Mouse (Mus musculus) thymus, adult 2 months (tissue): ENCODE measurements around the gene Syne2. TPM values are rescaled to one million over a fixed set of nuclear protein-coding genes. Genes with fewer than 3 reads are reported as not detected.

ENCODE experiments used
- DNase-seq: peaks from one replicate; pipeline ENCODE4 v3.0.0; 2021
- H3K27ac ChIP-seq: fragments of 200-500 bp; 2 replicates; pipeline ENCODE4 v1.5.1; 2012; ENCODE audit warnings: low read length, control low read depth; ENCODE audit not compliant: control insufficient read depth, insufficient read depth
- H3K27me3 ChIP-seq: fragments of 200-500 bp; 2 replicates; pipeline ENCODE4 v1.6.1; 2012; ENCODE audit warnings: mild to moderate bottlenecking, low read length, moderate library complexity, mixed read lengths; ENCODE audit not compliant: control insufficient read depth, insufficient read depth
- H3K36me3 ChIP-seq: fragments of 200-500 bp; 2 replicates; pipeline ENCODE4 v1.6.1; 2012; ENCODE audit warnings: mild to moderate bottlenecking, low read length, moderate library complexity; ENCODE audit not compliant: control insufficient read depth, insufficient read depth
- H3K4me1 ChIP-seq: fragments of 200-500 bp; replicated peaks from 2 replicates; pipeline ENCODE4 v1.6.1; 2012; ENCODE audit warnings: low read length; ENCODE audit not compliant: control insufficient read depth, insufficient read depth
- H3K4me3 ChIP-seq: fragments of 200-500 bp; 2 replicates; pipeline ENCODE4 v1.5.1; 2012; ENCODE audit warnings: mild to moderate bottlenecking, low read length, control low read depth, moderate library complexity; ENCODE audit not compliant: control insufficient read depth, insufficient read depth
- CTCF ChIP-seq: fragments of 200-500 bp; IDR thresholded peaks from 2 replicates; pipeline ENCODE4 v1.5.1; 2012; ENCODE audit warnings: mild to moderate bottlenecking, control low read depth, low read length, moderate library complexity, borderline replicate concordance; ENCODE audit not compliant: control insufficient read depth, poor library complexity, insufficient read depth; ENCODE audit errors: extremely low read depth
- POLR2A ChIP-seq: fragments of 200-500 bp; IDR thresholded peaks from 2 replicates; pipeline ENCODE4 v1.6.1; 2012; ENCODE audit warnings: mild to moderate bottlenecking, low read length, control low read depth, moderate library complexity; ENCODE audit not compliant: control insufficient read depth, poor library complexity, insufficient read depth; ENCODE audit errors: extremely low read depth
- WGBS: fragments of 180-500 bp; shearing (Covaris S2); methylation state at CpG from one replicate; pipeline ENCODE4 v1.1.7; 2018; 5-methylcytosine and 5-hydroxymethylcytosine counted together
- polyA plus RNA-seq: library from polyadenylated mRNA; depleted of rRNA; stranded (reverse); fragments of >200 nt; gene quantifications from 2 replicates; pipeline ENCODE4 v1.2.3, GENCODE M21; 2012

Syne2 gene
- polyA plus RNA-seq, 1 experiment, result 15.5 TPM

DNA sequence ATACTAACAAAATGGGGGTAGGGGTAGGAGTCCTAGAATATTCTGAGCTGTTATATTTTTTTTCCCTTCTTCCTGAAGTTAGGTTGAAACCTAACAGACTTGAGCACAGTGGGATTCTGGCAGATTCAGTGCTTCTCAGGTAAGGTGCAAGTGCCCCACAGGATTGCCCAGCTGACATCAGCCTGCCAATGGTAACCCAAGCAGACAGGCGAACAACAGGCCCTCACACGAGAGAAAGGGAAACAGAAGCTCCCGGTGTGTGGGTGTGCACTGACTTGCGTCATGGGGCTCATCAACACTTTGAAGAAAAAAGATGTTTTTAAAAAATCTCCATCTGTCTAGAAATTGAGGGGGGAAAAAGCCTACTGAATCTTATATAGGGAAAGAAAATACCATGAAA is 28.5 kb upstream of the Syne2 start:
- TF ChIP-seq CTCF, result no peak
- TF ChIP-seq POLR2A, result no peak
- no peak for DNase-seq
- 71% methylated on average over 4 of the region's 4 CpGs for WGBS
- Histone ChIP-seq H3K27ac (no peak overlapping the region), H3K36me3 (no peaks in the 10 kb centered on the region), H3K4me1 (no peaks in the 10 kb centered on the region), H3K27me3 (no peaks in the 10 kb centered on the region), H3K4me3 (no peak overlapping the region)

DNA sequence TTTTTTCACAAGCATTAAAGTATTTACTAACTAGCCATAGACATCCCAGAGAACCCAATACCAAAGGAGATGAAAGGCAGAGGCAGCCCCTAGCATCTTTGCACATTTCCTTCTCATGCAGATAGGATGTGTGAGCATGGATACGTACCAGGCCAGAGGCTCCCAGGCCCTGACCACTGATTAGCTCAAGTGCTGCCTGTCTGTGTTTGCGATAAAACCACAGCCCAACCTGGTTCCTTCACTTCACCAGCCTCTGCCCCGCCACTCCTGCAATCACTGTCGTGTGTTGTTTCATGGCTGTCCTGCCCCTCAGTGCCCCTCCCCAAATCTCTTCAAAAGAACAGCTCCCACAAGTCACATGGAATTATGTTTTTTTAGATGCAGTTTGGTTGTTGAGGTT is 23.4 kb upstream of the Syne2 start:
- TF ChIP-seq CTCF (no peak), POLR2A (no peak)
- Histone ChIP-seq H3K4me1 (no peaks in the 10 kb centered on the region), H3K4me3 (no peak overlapping the region), H3K27me3 (no peaks in the 10 kb centered on the region), H3K27ac (no peak overlapping the region), H3K36me3 (no peaks in the 10 kb centered on the region)
- 63% methylated on average over 4 of the region's 4 CpGs for WGBS
- no peak for DNase-seq

DNA sequence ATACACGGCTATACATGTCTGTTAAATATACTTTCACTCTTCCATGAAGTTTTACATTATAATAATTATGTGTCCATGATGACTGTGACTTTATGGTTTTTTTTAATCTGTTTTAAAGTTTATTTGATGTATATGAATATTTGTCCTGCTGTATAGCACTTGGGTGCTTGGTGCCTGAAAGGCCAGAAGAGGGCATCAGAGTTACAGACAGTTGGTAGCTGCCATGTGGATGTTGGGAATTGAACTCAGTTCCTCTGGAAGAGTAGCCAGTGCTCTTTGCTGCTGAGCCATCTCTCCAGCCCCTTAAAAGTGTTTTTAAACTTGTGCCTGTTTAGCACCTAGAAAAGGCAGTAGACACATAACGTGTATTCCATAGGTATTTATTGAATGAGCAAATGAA is 21.4 kb upstream of the Syne2 start:
- Histone ChIP-seq H3K27me3 (no peaks in the 10 kb centered on the region), H3K4me1 (no peaks in the 10 kb centered on the region), H3K36me3 (no peaks in the 10 kb centered on the region), H3K27ac (no peak overlapping the region), H3K4me3 (no peak overlapping the region)
- TF ChIP-seq CTCF (no peak), POLR2A (no peak)
- DNase-seq, result no peak
- WGBS, result 93% methylated on average over 2 of the region's 2 CpGs

DNA sequence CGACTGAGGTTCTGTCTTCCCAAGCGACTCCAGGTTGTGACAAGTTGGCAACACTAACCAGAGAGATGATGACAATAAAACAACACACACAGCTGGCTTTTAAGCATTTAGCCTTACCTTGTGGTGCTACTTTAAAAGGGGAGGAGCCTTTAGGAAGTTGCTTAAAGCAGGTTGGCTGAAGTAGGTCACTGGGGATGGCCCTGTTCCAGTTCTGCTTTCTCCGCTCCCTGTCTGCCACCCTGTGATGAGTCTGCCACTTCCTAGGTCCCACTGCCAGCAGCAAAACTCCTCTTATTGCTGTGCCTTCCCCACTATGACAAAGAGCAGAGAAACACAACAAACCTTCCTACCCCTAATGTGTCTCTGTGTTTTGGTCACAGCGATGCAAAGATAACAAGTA is 11.7 kb upstream of the Syne2 start:
- DNase-seq, result no peak
- no peak overlapping the region for H3K27ac ChIP-seq
- 91% methylated on average over 4 of the region's 4 CpGs for WGBS
- no peaks in the 10 kb centered on the region for H3K4me1 ChIP-seq
- H3K27me3 ChIP-seq, result no peaks in the 10 kb centered on the region
- H3K4me3 ChIP-seq, result no peak overlapping the region
- no peaks in the 10 kb centered on the region for H3K36me3 ChIP-seq
- TF ChIP-seq CTCF (no peak), POLR2A (no peak)

DNA sequence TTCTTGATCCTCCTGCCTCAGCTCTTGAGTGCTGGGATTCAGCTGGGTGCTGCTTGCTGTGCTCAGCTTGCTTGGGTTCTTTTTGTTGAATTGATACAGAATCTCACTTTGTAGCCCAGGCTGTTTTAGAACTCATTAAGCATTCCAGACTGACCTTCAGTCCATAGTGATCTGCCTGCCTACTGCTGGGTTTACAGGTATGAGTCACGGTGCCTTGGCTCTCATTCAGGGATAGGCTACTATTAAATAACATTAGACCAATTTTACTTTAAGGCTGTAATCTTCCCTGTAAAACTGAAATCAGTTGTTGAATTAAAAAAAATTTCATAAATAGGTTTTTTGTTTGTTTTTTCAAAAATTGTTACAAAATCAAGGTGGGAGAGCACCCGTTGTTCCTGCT is 4.2 kb upstream of the Syne2 start:
- TF ChIP-seq POLR2A, result no peak
- no peak for TF ChIP-seq CTCF
- no peaks in the 10 kb centered on the region for H3K36me3 ChIP-seq
- H3K4me3 ChIP-seq, result no peak overlapping the region
- WGBS, result 98% methylated on average over 2 of the region's 2 CpGs
- peaks cover 2% of the 10 kb centered on the region; the same call in 1 of the 2 replicates for H3K4me1 ChIP-seq
- no peak overlapping the region for H3K27ac ChIP-seq
- 0 out of 2 replicates have a peak, but pooled peaks cover 2% of the 10 kb centered on the region for H3K27me3 ChIP-seq
- DNase-seq, result no peak

DNA sequence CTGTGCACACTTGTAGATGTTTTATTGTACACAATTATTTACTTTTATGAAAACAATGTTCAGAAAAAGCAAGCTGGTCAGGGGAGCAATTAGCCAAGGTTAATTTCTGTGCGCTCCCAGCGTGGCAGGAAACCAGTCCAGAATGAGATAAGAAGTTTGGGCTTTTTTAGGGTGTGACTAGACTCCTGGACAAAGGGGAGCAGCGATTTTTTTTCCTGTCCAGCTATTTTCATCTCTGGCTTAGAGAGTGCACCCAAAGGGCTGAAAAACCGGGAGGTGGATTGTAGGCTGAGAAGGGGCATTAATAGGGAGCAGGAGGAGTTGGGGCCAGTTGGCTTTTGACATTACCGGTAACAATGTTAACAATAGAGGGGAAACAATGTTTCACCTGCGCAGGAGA is 3.4 kb upstream of the Syne2 start:
- WGBS, result 60% methylated on average over 6 of the region's 6 CpGs

DNA sequence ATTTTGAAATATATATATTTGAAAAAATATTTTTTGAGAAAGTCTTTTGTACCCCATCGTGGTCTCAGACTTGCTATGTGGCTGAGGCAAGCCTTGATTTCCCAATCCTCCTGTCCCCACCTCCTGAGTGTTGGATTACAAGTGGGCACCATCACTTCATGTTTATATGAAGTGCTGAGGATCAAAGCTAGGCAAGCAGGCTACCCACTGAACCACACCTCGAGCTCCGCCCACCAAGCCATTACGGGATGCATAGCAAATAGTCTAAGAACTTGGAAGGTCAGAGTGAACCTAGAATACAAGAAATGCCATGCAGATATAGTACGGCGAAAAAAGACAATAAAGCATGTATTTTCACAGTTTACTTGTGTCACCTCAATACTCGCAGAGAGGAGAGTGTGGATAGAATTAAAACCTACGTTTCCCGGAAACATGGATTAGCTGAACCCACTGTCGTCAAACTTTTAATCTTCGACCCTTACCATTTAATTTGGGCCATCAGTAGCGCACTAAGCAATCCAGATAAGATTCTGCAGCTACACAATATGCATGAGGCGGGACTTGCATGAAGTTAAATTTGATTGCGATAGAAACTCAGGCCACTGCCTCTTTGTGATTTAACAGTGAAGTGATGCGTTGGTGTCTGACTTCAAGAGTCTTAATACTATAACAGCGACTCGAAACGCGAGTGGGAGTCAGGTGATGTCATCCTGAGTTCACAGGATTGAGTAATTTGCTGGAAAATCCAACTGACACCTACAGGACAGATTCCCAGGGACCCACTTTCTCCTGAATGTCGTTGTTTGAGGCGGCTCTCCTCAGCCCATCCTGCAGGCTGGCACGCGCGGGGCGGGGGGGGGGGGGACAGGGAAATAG is 715 bp upstream of the Syne2 start:
- no peak overlapping the region for H3K27ac ChIP-seq
- peaks cover 5% of the 10 kb centered on the region; the same call in 1 of the 2 replicates for H3K27me3 ChIP-seq
- TF ChIP-seq POLR2A (no peak), CTCF (no peak)
- peaks cover 7% of the 10 kb centered on the region for H3K4me1 ChIP-seq
- no peak for DNase-seq
- no peak overlapping the region for H3K4me3 ChIP-seq
- H3K36me3 ChIP-seq, result no peaks in the 10 kb centered on the region
- 21% methylated on average over 25 of the region's 25 CpGs for WGBS

More for the DNA sequence above, 3.4 kb upstream of the Syne2 start:
- no peak for TF ChIP-seq POLR2A
- TF ChIP-seq CTCF, result no peak
- no peaks in the 10 kb centered on the region for H3K36me3 ChIP-seq
- peaks cover 5% of the 10 kb centered on the region; the same call in 1 of the 2 replicates for H3K27me3 ChIP-seq
- H3K4me3 ChIP-seq, result no peak overlapping the region
- DNase-seq, result no peak
- no peak overlapping the region for H3K27ac ChIP-seq
- H3K4me1 ChIP-seq, result peaks cover 7% of the 10 kb centered on the region
